Mouse (Mus musculus) heart, adult 9 months (tissue): ENCODE data around the gene Syce3.
A peak's percentile ranks its signal among the peaks of the same experiment; 100 is the strongest.
"Not testable (repeated sequence)": the region's sequence is repeated elsewhere in the genome, so short reads cannot be mapped to it uniquely, and the experiment has no call there.

ENCODE experiments used
- DNase-seq, 2 experiments: peaks; one replicate each; pipeline ENCODE4 v3.0.0; 2022; ENCODE audit warnings: low spot score in 2 of 2

Gene Syce3

GRCm38 (mm10) chr15:89410118-89410517 lies at the start of gene Syce3:
Gene Syce3 (minus strand): TSS chr15:89410503.
- no peak for DNase-seq

- no peak for DNase-seq
Measured at GRCm38 (mm10) chr15:89459821-89460220, 49.5 kb upstream of the Syce3 start.

GRCm38 (mm10) chr15:89458942-89459341 lies 48.6 kb upstream of the Syce3 start:
- DNase-seq, result no peak

- DNase-seq, result no peak
Measured at GRCm38 (mm10) chr15:89455642-89456041, 45.3 kb upstream of the Syce3 start.

GRCm38 (mm10) chr15:89454857-89455256 lies 44.6 kb upstream of the Syce3 start:
- no peak for DNase-seq

- DNase-seq, result no peak
Measured at GRCm38 (mm10) chr15:89453865-89454478, 43.7 kb upstream of the Syce3 start, which contains the start of gene Mapk8ip2. Gene Mapk8ip2 (plus strand): TSS chr15:89453913.

- DNase-seq, result peak in 1 of 2 experiments; percentile 35
Measured at GRCm38 (mm10) chr15:89452906-89453864, 42.9 kb upstream of the Syce3 start.

GRCm38 (mm10) chr15:89442486-89443070 lies 32.3 kb upstream of the Syce3 start:
- no peak for DNase-seq

GRCm38 (mm10) chr15:89435878-89436277 lies 25.6 kb upstream of the Syce3 start:
- no peak for DNase-seq

- no peak for DNase-seq
Measured at GRCm38 (mm10) chr15:89434136-89434535, 23.8 kb upstream of the Syce3 start.

GRCm38 (mm10) chr15:89432946-89433345 lies 22.6 kb upstream of the Syce3 start:
- DNase-seq, result no peak

GRCm38 (mm10) chr15:89431806-89432205 lies 21.5 kb upstream of the Syce3 start:
- no peak for DNase-seq

GRCm38 (mm10) chr15:89431271-89431670 lies 21.0 kb upstream of the Syce3 start:
- DNase-seq, result no peak

- not testable (repeated sequence) for DNase-seq
Measured at GRCm38 (mm10) chr15:89430771-89431170, 20.5 kb upstream of the Syce3 start.

GRCm38 (mm10) chr15:89430341-89430740 lies 20.0 kb upstream of the Syce3 start:
- DNase-seq, result no peak

- DNase-seq, result peak; percentile 93 to 95
Measured at GRCm38 (mm10) chr15:89429352-89430221, 19.3 kb upstream of the Syce3 start, which contains the start of the genes C730034F03Rik, Gm44502 and Chkb. Gene C730034F03Rik (plus strand): TSS chr15:89429589. Gene Gm44502 (minus strand): TSS chr15:89429696. Gene Chkb (minus strand): TSS chr15:89429908.

- DNase-seq, result peak in 1 of 2 experiments; percentile 46
Measured at GRCm38 (mm10) chr15:89428821-89429351, 18.6 kb upstream of the Syce3 start.

- no peak for DNase-seq
Measured at GRCm38 (mm10) chr15:89428136-89428790, 18.0 kb upstream of the Syce3 start.

- peak in 1 of 2 experiments; percentile 54 for DNase-seq
Measured at GRCm38 (mm10) chr15:89426716-89427115, 16.4 kb upstream of the Syce3 start.

- DNase-seq, result peak; percentile 82 to 86
Measured at GRCm38 (mm10) chr15:89425711-89426121, 15.4 kb upstream of the Syce3 start, which contains the start of gene Cpt1b. Gene Cpt1b (minus strand): TSS chr15:89425863.
